Mouse (Mus musculus) small intestine, adult 2 months (tissue): ENCODE results near the gene Gm572. TPM values are rescaled to one million over a fixed set of nuclear protein-coding genes. Genes with fewer than 3 reads are reported as not detected.
A peak's percentile ranks its signal among the peaks of the same experiment; 100 is the strongest.

Experiments
- H3K27ac ChIP-seq: fragments of 200-500 bp; 2 replicates; pipeline ENCODE4 v1.5.1; 2012; ENCODE audit warnings: low read depth, low read length, control low read depth, inconsistent platforms; ENCODE audit not compliant: insufficient read depth
- H3K27me3 ChIP-seq: fragments of 200-500 bp; 2 replicates; pipeline ENCODE4 v1.6.1; 2012; ENCODE audit warnings: mild to moderate bottlenecking, moderate library complexity, low read length, inconsistent platforms; ENCODE audit not compliant: control insufficient read depth, insufficient read depth
- H3K36me3 ChIP-seq: fragments of 200-500 bp; 2 replicates; pipeline ENCODE4 v1.6.1; 2012; ENCODE audit warnings: mild to moderate bottlenecking, low read length, control low read depth, inconsistent platforms; ENCODE audit not compliant: control insufficient read depth, insufficient read depth
- H3K4me1 ChIP-seq: fragments of 200-500 bp; 2 replicates; pipeline ENCODE4 v1.6.1; 2012; ENCODE audit warnings: low read length, inconsistent platforms, mixed read lengths; ENCODE audit not compliant: control insufficient read depth, insufficient read depth, insufficient read length
- H3K4me3 ChIP-seq: fragments of 200-500 bp; 2 replicates; pipeline ENCODE4 v1.5.1; 2012; ENCODE audit warnings: low read depth, mild to moderate bottlenecking, control low read depth, inconsistent platforms, low read length, moderate library complexity
- CTCF ChIP-seq: fragments of 200-500 bp; IDR thresholded peaks from 2 replicates; pipeline ENCODE4 v1.5.1; 2012; ENCODE audit warnings: low read depth, mild to moderate bottlenecking, control low read depth, inconsistent platforms, low read length, moderate library complexity, mixed read lengths; ENCODE audit not compliant: insufficient replicate concordance, insufficient read length; ENCODE audit errors: extremely low read depth
- POLR2A ChIP-seq: fragments of 200-500 bp; IDR thresholded peaks from 2 replicates; pipeline ENCODE4 v1.6.1; 2012; ENCODE audit warnings: low read depth, mild to moderate bottlenecking, control low read depth, inconsistent platforms, low read length, moderate library complexity
- WGBS: fragments of 180-500 bp; shearing (Covaris S2); methylation state at CpG from one replicate; pipeline ENCODE4 v1.1.7; 2018; 5-methylcytosine and 5-hydroxymethylcytosine counted together
- polyA plus RNA-seq: library from polyadenylated mRNA; depleted of rRNA; stranded (reverse); fragments of >200 nt; gene quantifications from 2 replicates; pipeline ENCODE4 v1.2.3, GENCODE M21; 2012

Gm572 gene
- polyA plus RNA-seq, 1 experiment = 0.08 TPM

DNA sequence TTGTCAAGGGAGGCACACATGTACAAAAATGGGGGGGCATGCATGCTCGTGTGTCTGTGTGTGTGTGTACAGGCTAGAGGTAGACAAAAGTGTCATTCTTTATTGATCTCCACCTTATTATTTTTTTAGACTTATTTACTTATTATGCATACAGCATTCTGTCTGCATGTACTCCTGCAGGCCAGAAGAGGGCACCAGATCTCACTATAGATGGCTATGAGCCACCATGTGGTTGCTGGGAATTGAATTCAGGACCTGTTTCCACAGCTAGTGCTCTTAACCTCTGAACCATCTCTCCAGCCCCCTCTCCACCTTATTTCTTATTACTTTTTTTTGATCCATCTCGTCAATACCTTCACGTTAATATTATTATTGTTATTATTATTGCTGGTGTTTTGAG lies 6.2 kb downstream of the Gm572 start:
- TF ChIP-seq POLR2A = no peak
- TF ChIP-seq CTCF = peak; percentile 8; the same call in 1 of the 2 replicates
- H3K36me3 ChIP-seq = no peaks in the 10 kb centered on the region
- H3K27me3 ChIP-seq = no peaks in the 10 kb centered on the region
- no peak overlapping the region for H3K4me3 ChIP-seq
- H3K4me1 ChIP-seq = peaks cover 12% of the 10 kb centered on the region
- no peak overlapping the region for H3K27ac ChIP-seq
- 82% methylated on average over 3 of the region's 3 CpGs for WGBS

DNA sequence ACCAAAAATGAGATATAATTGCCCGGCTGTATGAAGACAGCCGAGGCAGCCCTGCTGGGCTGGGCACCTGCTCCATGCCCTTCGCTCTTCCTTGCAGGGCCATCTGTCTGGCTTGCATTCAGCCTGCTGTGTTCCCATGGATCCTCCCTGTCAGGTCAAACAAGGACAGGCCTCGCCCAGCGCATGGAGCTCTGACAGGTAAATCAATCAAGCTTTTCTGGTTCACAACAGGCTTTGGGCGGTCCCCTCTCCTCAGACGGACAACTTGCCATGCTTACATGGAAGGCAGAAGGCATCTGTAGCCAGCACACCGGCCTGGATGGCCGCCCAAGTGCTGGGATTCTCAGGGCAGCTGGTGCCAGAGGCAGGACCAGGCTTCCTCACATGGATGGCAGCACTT lies 7.9 kb downstream of the Gm572 start:
- no peak overlapping the region for H3K4me3 ChIP-seq
- no peaks in the 10 kb centered on the region for H3K36me3 ChIP-seq
- TF ChIP-seq CTCF (no peak), POLR2A (no peak)
- 26% methylated on average over 9 of the region's 9 CpGs for WGBS
- peak overlapping the region; percentile 70 for H3K27ac ChIP-seq
- H3K4me1 ChIP-seq = peaks cover 12% of the 10 kb centered on the region
- H3K27me3 ChIP-seq = no peaks in the 10 kb centered on the region

DNA sequence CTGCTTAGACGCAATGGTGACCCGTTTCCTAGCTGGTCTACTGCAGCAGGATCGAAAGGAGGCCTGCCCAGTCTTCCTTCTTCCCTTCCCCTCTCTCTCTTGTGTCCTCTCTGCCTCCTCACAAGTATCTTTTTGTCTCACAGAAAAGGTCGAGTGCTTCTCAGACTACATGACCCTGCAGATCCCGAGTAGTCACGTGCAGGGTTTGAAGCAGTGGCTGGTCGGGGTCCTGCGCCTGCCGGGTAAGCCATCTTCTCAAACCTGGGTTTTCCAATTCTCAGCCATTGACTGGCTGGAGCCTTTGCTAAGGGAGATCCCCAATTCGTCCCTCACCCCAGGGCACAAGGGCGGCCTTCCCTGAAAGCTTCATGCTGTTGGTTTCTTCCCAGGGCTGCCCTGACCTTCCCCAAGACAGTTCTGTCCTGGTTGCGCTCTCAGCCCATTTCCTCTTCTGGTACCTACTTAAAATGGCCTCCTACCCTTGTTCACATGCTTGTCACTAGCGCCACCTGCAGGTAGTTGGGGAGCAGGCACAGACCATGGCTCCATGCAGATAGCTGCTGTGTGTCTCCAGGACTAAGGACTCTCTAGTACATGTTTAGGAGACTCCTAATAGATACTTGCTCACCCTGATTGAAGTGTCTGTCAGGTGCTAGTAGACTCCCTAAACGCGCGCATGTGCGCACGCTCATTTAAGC lies 11.7 kb downstream of the Gm572 start:
- Histone ChIP-seq H3K36me3 (no peaks in the 10 kb centered on the region), H3K4me3 (no peak overlapping the region), H3K27ac (no peak overlapping the region), H3K4me1 (peaks cover 9% of the 10 kb centered on the region), H3K27me3 (no peaks in the 10 kb centered on the region)
- TF ChIP-seq POLR2A (no peak), CTCF (peak; percentile 67; the same call in 1 of the 2 replicates)
- 90% methylated on average over 18 of the region's 18 CpGs for WGBS

DNA sequence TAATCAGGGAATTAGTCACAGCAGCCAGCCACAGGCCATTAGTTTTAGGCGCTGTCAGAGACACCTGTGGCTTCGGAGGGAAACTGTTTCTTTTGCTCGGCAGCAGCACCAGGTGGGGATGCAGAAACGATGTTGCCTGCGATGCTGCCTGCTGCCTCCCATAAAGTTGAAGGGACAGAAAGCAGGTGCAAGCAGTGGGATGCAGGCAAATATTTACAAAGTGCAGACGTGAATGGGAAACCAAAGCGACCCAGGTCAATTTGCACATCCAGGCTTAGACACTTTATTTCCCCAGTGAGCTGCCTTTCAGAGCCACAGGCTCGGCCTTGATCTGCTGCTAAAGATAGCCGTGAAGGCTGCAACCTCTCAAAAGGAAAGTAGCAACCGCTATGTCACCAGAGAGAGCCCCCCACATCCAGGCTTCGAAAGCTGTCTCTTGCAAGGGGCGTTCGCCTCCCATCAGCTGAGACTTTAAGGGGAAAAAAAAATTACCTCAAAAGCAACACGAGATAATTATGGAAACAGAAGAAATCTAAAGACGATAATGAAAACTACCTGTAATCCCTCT lies 13.7 kb downstream of the Gm572 start:
- Histone ChIP-seq H3K36me3 (no peaks in the 10 kb centered on the region), H3K4me3 (no peak overlapping the region), H3K27ac (no peak overlapping the region), H3K27me3 (no peaks in the 10 kb centered on the region), H3K4me1 (no peaks in the 10 kb centered on the region; the same call in 1 of the 2 replicates)
- TF ChIP-seq CTCF (no peak), POLR2A (no peak)
- 24% methylated on average over 15 of the region's 15 CpGs for WGBS

DNA sequence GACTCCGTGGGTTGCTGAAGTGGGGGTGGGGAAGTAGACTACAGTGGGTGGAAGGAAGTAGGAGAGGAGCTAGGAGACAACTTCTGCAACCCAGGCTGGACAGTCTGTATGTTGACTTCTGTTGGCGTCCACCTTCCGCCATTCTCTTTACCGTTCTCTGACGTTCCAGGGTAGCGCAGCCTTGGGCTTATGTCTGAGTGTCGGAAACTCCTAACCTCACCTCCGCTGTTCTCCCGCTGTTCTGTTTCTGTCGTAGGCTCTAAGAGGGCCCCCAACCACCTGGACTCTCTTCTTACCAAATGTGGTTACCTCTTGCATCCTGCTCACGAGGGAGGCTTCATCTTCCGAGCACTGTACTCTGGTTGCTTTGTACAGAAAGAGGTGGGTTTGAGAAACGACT lies 14.7 kb downstream of the Gm572 start:
- TF ChIP-seq CTCF (no peak), POLR2A (no peak)
- no peak overlapping the region for H3K27ac ChIP-seq
- peaks cover 4% of the 10 kb centered on the region for H3K4me1 ChIP-seq
- H3K36me3 ChIP-seq = no peaks in the 10 kb centered on the region
- H3K4me3 ChIP-seq = no peak overlapping the region
- WGBS = 82% methylated on average over 13 of the region's 13 CpGs
- H3K27me3 ChIP-seq = no peaks in the 10 kb centered on the region

DNA sequence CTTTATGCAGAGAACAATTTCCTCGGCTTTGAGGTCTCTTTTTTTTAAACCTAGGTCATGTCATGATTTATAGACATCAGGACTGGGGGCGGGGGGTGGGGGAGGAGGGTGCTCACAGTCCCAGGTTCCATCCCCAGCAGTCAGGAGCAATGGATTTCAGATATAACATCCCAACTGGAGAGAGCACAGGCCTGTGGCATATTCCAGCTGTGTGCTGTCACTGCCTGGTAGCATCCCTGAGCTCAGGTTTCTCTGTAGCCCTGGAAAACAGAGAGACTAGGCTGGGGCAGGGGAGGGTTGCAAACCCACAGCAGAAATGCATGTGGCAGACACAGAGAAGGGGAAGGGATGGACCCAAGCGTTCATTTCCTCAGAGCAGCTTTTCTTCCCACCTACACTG lies 17.1 kb downstream of the Gm572 start:
- peaks cover 12% of the 10 kb centered on the region for H3K4me1 ChIP-seq
- TF ChIP-seq POLR2A (no peak), CTCF (no peak)
- no peak overlapping the region for H3K4me3 ChIP-seq
- H3K27me3 ChIP-seq = no peaks in the 10 kb centered on the region
- no peak overlapping the region for H3K27ac ChIP-seq
- no peaks in the 10 kb centered on the region for H3K36me3 ChIP-seq
- 78% methylated on average over 3 of the region's 3 CpGs for WGBS

DNA sequence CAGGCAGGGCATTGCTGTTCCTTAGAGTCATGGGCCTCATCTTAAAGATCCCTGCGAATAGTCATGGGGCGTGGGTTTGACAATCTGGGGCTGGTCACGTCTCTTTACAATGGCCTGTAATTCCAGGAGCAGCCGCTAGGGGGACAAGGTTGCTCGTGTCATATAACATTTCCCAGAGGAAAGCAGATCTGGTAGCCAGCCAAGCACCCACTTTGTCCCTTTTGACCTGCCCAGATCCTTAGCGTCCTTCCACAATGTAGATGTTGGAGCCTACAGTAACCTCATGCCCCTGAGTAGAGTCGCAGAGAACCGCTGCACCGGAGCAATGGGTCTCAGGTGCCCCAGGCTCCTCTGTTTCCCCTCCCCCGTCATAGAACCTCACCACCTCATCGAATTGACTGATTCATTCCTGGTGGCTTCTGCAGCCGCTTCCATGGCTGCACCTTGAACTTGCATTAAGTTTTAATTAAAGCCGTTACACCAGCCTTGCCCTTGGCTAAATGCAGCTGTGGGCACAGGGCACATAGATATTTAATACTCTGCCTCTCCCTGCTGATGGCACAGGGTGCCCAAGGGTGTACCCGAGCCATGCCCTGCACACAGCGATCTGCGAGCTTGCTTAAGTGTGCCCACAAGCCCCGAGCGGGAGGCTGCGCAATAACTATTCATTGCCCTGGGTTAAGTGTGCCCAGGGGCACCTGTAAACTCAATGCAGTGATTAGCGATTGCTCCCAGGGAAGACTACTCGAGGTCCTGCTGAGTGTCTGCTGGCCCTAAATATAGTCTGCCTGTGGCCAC lies 19.2 kb downstream of the Gm572 start:
- Histone ChIP-seq H3K4me3 (peak overlapping the region; percentile 34), H3K27me3 (no peaks in the 10 kb centered on the region), H3K36me3 (no peaks in the 10 kb centered on the region), H3K27ac (no peak overlapping the region), H3K4me1 (peaks cover 12% of the 10 kb centered on the region)
- 14% methylated on average over 21 of the region's 21 CpGs for WGBS
- TF ChIP-seq CTCF = peak; percentile 76; the same call in 1 of the 2 replicates
- TF ChIP-seq POLR2A = no peak
